ENCODE assay signal across 21 mouse cellular contexts in the genomic region with DNA sequence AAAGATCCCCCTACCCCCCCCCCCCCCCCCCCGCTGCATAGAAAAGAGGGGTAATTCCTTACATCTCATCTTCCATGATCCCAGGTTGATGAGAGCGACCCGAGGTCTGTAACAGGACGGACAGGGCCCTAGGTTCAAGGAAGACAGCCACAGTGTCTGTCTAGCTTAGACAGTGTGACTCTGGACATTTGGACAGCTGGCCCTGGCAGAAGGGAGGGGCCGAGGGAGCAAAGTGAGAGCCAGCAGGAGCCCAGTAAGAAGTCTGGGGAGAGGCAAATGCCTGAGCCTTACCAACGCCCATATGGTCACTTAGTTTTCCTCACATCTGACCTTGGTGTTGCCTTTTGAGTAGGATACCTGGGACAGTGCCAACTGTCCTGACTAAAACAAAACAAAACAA. TPM values are rescaled to one million over a fixed set of nuclear protein-coding genes. Genes with fewer than 3 reads are reported as not detected.
DNase-seq lines count a peak whose midpoint lies in the region; ATAC-seq and TF ChIP-seq lines count a peak whose summit lies in the region.
"Had no signal": no experiment of that assay in that cellular context is flagged by ENCODE, and none has a peak within 500 bp of the region (broad histone marks: within the 10 kb centered on the region; RNA-seq: fewer than 3 reads in every experiment).

No protein-coding gene starts in this region.

- no peaks in the 10 kb centered on the region for H3K9me3 ChIP-seq in intestine, embryonic 15.5 days
- H3K9me3 ChIP-seq in intestine, embryonic 16.5 days (ENCODE audit: control insufficient read depth, low read length): no peaks in the 10 kb centered on the region
- H3K9me3 ChIP-seq in stomach, postnatal 0 days (ENCODE audit: control insufficient read depth, low read length): no peaks in the 10 kb centered on the region
- H3K9me3 ChIP-seq: embryonic facial prominence, embryonic 15.5 days; forebrain, embryonic 10.5 days; heart, embryonic 10.5 days had no signal

- DNase-seq in embryo, embryonic 10.5 days (ENCODE audit: low spot score): peak; percentile 28
- DNase-seq in embryo, embryonic 11 days: no peak
- peak; percentile 61 for DNase-seq in Muller cell, postnatal 12 days (ENCODE audit: inconsistent ontology term)
- DNase-seq in stomach, postnatal 0 days (ENCODE audit: low spot score): no peak
- DNase-seq in spleen, postnatal 4 days (ENCODE audit: low spot score in 2 of 2): no peak
- DNase-seq: adrenal gland, postnatal 14 days; cerebellum, postnatal 14 days; gastrocnemius, adult 2 months; gastrocnemius, postnatal 25 days; heart, postnatal 10 days; heart, postnatal 4 days; kidney, adult 18-20 months had no signal

- no peak overlapping the region for H3K4me2 ChIP-seq in intestine, embryonic 15.5 days (replicated peaks)
- H3K4me2 ChIP-seq in intestine, embryonic 16.5 days (ENCODE audit: low read depth, low read length): no peak overlapping the region
- no peak overlapping the region for H3K4me2 ChIP-seq in stomach, postnatal 0 days (replicated peaks; ENCODE audit: low read depth)
- H3K4me2 ChIP-seq: embryonic facial prominence, embryonic 15.5 days; hindbrain, embryonic 14.5 days had no signal

- no peak overlapping the region for H3K27ac ChIP-seq in intestine, embryonic 15.5 days
- no peak overlapping the region for H3K27ac ChIP-seq in intestine, embryonic 16.5 days (ENCODE audit: low read length)
- H3K27ac ChIP-seq in stomach, postnatal 0 days (replicated peaks): no peak overlapping the region
- H3K27ac ChIP-seq: embryonic facial prominence, embryonic 15.5 days; forebrain, embryonic 10.5 days; gastrocnemius, adult 2 months; heart, embryonic 10.5 days; hindbrain, embryonic 14.5 days had no signal

- 0 out of 2 replicates have a peak, but pooled peaks have one; percentile 41 for ATAC-seq in intestine, embryonic 15.5 days
- no peak for ATAC-seq in intestine, embryonic 16.5 days
- ATAC-seq in stomach, postnatal 0 days (ENCODE audit: low FRiP score, low TSS enrichment): peak; percentile 10; the same call in 1 of the 2 replicates
- ATAC-seq: forebrain, embryonic 14.5 days; inflammation-experienced regulatory T-cells, adult 6 months had no signal

- no peak for TF ChIP-seq EP300 in stomach, postnatal 0 days (optimal IDR thresholded peaks at IDR 0.05)

- no peak overlapping the region for H3K4me3 ChIP-seq in intestine, embryonic 15.5 days (replicated peaks)
- H3K4me3 ChIP-seq in intestine, embryonic 16.5 days (ENCODE audit: low read length): no peak overlapping the region
- no peak overlapping the region for H3K4me3 ChIP-seq in stomach, postnatal 0 days (ENCODE audit: low read depth, low read length)
- H3K4me3 ChIP-seq: embryonic facial prominence, embryonic 15.5 days; erythroblast, embryonic 14.5 days; forebrain, embryonic 10.5 days; gastrocnemius, adult 2 months; heart, embryonic 10.5 days had no signal

- no peaks in the 10 kb centered on the region for H3K36me3 ChIP-seq in intestine, embryonic 15.5 days
- H3K36me3 ChIP-seq in intestine, embryonic 16.5 days (ENCODE audit: control insufficient read depth, insufficient read depth, low read length): no peaks in the 10 kb centered on the region
- no peaks in the 10 kb centered on the region for H3K36me3 ChIP-seq in stomach, postnatal 0 days (ENCODE audit: control insufficient read depth, insufficient read depth, low read length)
- H3K36me3 ChIP-seq: embryonic facial prominence, embryonic 15.5 days; forebrain, embryonic 10.5 days; heart, embryonic 10.5 days had no signal

- no peak for TF ChIP-seq CTCF in stomach, postnatal 0 days (IDR thresholded peaks at IDR 0.05; ENCODE audit: low read depth)

- H3K4me1 ChIP-seq in intestine, embryonic 15.5 days (replicated peaks): peaks cover 6% of the 10 kb centered on the region; the same call in 1 of the 2 replicates
- peaks cover 11% of the 10 kb centered on the region for H3K4me1 ChIP-seq in intestine, embryonic 16.5 days (ENCODE audit: control insufficient read depth, insufficient read depth, low read length)
- H3K4me1 ChIP-seq in stomach, postnatal 0 days (replicated peaks; ENCODE audit: control insufficient read depth, insufficient read depth): no peaks in the 10 kb centered on the region

- no peak overlapping the region for H3K9ac ChIP-seq in intestine, embryonic 15.5 days
- H3K9ac ChIP-seq in intestine, embryonic 16.5 days (ENCODE audit: low read depth, low read length): no peak overlapping the region
- no peak overlapping the region for H3K9ac ChIP-seq in stomach, postnatal 0 days (ENCODE audit: low read length)
- H3K9ac ChIP-seq: embryonic facial prominence, embryonic 15.5 days; hindbrain, embryonic 14.5 days had no signal

- 54% methylated on average over 6 of the region's 6 CpGs for WGBS in intestine, embryonic 15.5 days
- WGBS in intestine, embryonic 16.5 days: 60% methylated on average over 6 of the region's 6 CpGs
- WGBS in stomach, postnatal 0 days: 56% methylated on average over 5 of the region's 6 CpGs

- peaks cover 7% of the 10 kb centered on the region for H3K27me3 ChIP-seq in intestine, embryonic 15.5 days (replicated peaks)
- peaks cover 12% of the 10 kb centered on the region for H3K27me3 ChIP-seq in intestine, embryonic 16.5 days (replicated peaks; ENCODE audit: control insufficient read depth, insufficient read depth, low read length)
- no peaks in the 10 kb centered on the region for H3K27me3 ChIP-seq in stomach, postnatal 0 days (ENCODE audit: control insufficient read depth, insufficient read depth, low read length)

RNA-seq across cellular contexts. Expression of gene C1ql1, which starts 38.7 kb away (rescaled TPM):
- polyA plus RNA-seq in intestine, embryonic 15.5 days (2015; fragmentation: Nextera tagmentation; extraction: Ambion mirVana): 4.2 and 4.4 TPM in 2 replicates
- 0.53 and 2.3 TPM in 2 replicates for polyA plus RNA-seq in intestine, embryonic 16.5 days (2015; fragmentation: Nextera tagmentation; extraction: Ambion mirVana)
- 1.4 and 1.9 TPM in 2 replicates for polyA plus RNA-seq in stomach, postnatal 0 days (2015; fragmentation: Nextera tagmentation; extraction: Ambion mirVana)
- polyA plus RNA-seq: erythroblast, embryonic 14.5 days; inflammation-experienced regulatory T-cells, adult 6 months had no signal

RNA-seq across cellular contexts. Expression of gene Nmt1, which starts 42.8 kb away (rescaled TPM):
- 60.0 and 66.6 TPM in 2 replicates for polyA plus RNA-seq in intestine, embryonic 15.5 days (2015; fragmentation: Nextera tagmentation; extraction: Ambion mirVana)
- 55.9 and 59.6 TPM in 2 replicates for polyA plus RNA-seq in intestine, embryonic 16.5 days (2015; fragmentation: Nextera tagmentation; extraction: Ambion mirVana)
- polyA plus RNA-seq in stomach, postnatal 0 days (2015; fragmentation: Nextera tagmentation; extraction: Ambion mirVana): 45.9 and 52.3 TPM in 2 replicates

RNA-seq across cellular contexts. Expression of gene Dcakd, which starts 43.0 kb away (rescaled TPM):
- polyA plus RNA-seq in intestine, embryonic 15.5 days (2015; fragmentation: Nextera tagmentation; extraction: Ambion mirVana): 101 and 105 TPM in 2 replicates
- polyA plus RNA-seq in intestine, embryonic 16.5 days (2015; fragmentation: Nextera tagmentation; extraction: Ambion mirVana): 91.5 and 92.7 TPM in 2 replicates
- polyA plus RNA-seq in stomach, postnatal 0 days (2015; fragmentation: Nextera tagmentation; extraction: Ambion mirVana): 36.8 and 42.3 TPM in 2 replicates

Comparison
In these comparisons a context has a peak if more than half of its experiments do, and no peak if none do; other contexts are left out.
1. DNase-seq: peak in embryo, embryonic 10.5 days (single experiment) and Muller cell, postnatal 12 days (single experiment); none in embryo, embryonic 11 days (single experiment), stomach, postnatal 0 days (single experiment) and spleen, postnatal 4 days (0 of 2).